Mouse (Mus musculus) layer of hippocampus, adult 8-10 months (tissue): ENCODE data around the gene Tas2r119. TPM values are rescaled to one million over a fixed set of nuclear protein-coding genes. Genes with fewer than 3 reads are reported as not detected.
"Not testable (repeated sequence)": the region's sequence is repeated elsewhere in the genome, so short reads cannot be mapped to it uniquely, and the experiment has no call there.

ENCODE experiments used
- DNase-seq, 2 experiments: peaks; one replicate each; pipeline ENCODE4 v3.0.0; 2022; ENCODE audit warnings: low spot score in 2 of 2
- total RNA-seq, 4 experiments: library from RNA; stranded (reverse); gene quantifications; 2 replicates each; pipeline ENCODE4 v1.2.4; 2022

Gene Tas2r119
- not detected for total RNA-seq

DNA sequence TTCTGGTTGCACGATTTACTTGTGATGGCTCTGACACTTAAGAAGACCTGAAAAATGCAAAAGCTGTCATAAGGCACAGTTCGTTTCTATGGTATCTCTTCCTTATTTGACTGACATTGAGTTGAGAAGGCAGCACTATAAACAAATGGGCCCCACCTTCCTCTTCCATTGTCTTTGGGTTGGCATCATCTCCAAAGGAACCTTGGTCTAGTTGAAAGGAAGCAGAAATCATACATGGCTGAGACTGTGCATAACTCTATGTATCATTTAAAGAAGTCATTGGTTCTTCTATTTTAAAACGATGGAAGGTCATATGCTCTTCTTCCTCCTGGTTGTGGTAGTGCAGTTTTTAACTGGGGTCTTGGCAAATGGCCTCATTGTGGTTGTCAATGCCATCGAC lies at the start of gene Tas2r119:
TSS of gene Tas2r119 (plus strand) at position 301 of the 400 bp plus-strand sequence.
- DNase-seq: no peak

DNA sequence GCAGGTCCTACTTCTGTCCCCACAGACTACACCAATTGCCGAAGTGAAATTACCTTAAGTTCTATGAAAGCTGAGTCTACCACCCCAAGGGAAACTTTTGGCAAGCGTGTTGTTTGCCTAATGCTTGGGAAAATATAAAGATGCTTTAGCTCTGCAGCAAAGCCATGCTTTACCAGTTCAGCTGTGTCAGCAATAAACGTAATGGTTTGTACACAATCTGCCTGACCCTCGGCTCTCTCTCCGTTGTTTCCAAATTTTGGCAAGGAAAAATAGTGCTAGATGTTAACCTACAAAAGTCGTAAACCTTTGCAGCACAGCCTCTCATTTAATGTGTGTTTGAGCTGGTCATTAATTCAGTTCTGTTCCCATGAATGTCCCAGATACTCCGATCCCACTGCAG lies 44.8 kb upstream of the Tas2r119 start:
- no peak for DNase-seq

GRCm38 (mm10) chr15:32141657-32142056 lies 35.4 kb upstream of the Tas2r119 start:
- no peak for DNase-seq

GRCm38 (mm10) chr15:32144269-32144668 lies 32.8 kb upstream of the Tas2r119 start:
- no peak for DNase-seq

DNA sequence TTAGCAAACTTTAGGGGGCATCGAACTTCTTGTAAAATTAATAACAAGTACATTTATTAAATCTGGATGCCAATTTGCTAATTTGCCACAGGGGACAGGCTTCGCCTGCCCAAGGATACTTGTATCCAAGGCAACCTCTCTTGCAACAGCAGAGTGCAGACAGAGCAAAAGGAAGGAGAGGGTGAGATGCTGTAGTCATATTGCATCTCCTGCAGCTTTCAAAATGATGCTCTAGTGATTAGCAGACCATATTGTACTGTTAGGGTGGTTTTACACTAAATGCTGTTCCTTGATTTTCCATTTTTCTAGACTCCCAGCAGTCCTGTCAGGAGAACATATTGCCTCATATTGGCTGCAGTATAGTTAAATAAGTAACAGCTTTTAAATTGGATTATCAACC lies 23.7 kb upstream of the Tas2r119 start:
- no peak for DNase-seq

DNA sequence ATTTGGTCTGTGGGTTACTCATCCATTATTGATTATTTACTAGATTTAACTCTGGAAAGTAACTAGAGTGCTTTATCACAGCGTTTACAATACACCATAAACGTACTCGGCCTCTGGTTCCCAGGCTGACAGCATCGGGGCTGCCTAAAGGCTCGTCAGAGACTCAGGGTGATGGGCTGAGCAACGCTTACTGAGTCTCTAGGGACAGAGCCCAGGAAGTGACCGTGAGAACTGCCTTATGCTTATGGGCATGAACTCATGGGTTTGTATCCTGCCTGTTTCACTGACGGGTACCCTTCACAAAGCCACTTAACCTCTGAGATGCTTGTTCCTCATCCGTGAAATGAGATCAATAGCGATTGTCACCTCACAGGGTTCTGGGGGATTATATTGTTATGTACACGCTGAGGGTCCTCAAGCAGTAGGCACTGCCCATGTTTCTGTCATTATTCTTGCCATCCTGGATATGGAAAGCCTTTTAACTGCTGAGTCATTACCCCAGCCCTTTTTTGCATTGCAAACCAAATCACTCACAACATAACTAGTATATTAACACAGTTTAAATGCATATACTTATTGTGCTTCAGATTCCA lies 23.1 kb upstream of the Tas2r119 start:
- DNase-seq: no peak

DNA sequence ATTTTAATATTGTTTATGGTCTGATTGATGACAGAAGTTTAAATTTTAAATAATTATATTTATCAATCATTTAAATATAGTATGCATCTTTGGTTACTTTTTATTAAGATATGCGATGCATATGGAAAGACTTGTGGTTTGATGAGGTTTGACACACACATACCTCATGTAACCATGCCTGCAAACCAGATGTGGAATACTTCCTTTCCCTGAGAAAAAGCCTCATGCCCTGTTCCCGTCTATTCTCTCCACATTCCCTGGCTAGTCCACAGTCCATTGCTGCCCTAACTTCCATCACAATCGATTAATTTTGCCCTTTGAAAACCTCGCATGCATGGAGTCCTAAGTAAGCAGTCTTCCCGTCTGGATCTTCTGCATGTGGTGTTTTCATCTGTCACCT lies 21.0 kb upstream of the Tas2r119 start:
- DNase-seq: no peak

GRCm38 (mm10) chr15:32160281-32160680 lies 16.8 kb upstream of the Tas2r119 start:
- DNase-seq: no peak

GRCm38 (mm10) chr15:32171764-32172163 lies 5.3 kb upstream of the Tas2r119 start:
- DNase-seq: no peak

GRCm38 (mm10) chr15:32172175-32172987 lies 4.7 kb upstream of the Tas2r119 start:
- DNase-seq: no peak

DNA sequence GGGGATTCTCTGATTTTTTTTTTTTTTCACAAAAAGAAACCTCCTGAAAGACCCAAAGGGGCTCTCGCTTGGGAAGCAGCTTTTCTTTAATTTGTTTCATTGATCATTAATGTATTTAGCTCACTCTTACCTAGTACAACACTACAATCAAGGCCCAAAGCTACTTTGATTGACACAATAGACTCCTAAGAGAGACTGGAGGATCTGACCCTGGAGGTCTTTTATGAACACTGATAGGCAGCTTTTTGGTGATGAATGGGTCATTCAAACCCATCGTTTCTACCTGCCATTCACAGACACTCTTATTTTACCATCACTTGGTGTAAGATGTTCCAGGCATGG lies 4.1 kb upstream of the Tas2r119 start:
- no peak for DNase-seq

DNA sequence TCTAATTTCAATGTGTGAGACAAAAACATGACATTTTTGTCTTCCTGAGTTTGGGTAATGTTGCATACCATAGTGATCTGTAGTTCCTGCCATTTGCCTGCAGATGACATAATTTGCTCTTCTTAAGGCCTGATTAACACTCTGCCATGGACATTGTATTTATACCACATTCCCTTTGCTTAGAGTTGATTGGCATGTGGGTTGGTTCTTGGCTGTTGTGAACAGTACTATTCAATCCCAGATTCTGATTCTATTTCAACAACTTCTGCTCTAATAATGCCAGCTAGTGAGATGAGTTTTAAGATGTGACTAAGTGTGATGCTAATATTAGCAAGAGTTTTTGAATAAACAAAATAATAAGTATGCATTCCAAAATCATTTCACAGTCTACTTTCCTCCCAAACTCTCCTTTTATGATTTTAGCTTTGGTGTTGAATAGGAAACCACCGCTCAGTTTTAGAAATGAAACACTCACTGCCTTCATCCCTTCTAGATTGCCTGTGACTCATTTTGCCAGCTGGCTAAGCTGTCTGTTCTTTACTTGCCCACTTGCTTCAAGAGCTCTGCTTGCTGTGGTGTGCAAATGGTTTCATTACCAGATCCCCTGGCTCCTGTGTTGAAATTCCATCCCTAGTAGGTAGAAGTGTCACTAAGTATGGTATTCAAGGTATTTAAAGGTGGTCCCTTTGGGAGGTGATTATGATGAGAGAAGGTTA lies 3.1 kb downstream of the Tas2r119 start:
- DNase-seq: peak; percentile 62 to 69

- DNase-seq: no peak
Measured at GRCm38 (mm10) chr15:32182026-32182425, 4.9 kb downstream of the Tas2r119 start.

DNA sequence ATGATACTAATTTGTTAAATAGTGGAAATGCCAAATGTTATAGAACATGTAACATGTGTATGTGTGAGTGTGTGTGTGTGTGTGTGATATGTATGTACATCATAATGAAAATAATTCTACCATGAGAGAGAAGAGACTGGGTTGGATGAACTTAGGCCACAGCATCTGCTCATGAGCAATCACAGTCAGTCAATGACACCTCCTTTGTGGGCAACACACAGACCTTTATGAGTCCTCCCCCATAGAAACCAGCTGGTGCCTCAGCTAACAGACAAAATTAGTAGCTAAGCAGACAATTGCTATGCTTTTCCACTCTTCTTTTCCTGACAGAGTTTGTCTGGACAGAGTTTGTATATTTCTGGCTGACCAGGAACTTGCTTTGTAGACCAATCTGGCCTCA lies 7.9 kb downstream of the Tas2r119 start:
- no peak for DNase-seq

DNA sequence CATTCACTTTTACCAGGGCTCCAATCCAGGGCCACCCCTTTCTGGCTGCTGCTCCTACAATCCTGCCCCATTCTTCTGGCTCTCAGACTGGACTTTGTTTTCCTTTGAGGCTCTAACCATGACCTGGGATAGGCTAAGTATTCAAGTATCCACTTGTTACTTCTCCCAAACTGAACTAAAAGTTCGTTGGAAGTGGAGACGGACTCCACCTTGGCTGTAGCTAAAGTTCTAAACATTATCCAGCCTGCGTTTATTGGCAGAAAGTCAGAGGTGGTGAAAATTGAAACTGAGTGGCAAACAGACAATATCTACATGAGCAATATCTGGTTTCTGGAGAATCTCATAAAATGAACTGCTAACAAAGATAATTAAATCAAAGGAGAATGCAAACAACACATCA lies 12.8 kb downstream of the Tas2r119 start:
- no peak for DNase-seq

GRCm38 (mm10) chr15:32190436-32190835 lies 13.3 kb downstream of the Tas2r119 start:
- DNase-seq: no peak

DNA sequence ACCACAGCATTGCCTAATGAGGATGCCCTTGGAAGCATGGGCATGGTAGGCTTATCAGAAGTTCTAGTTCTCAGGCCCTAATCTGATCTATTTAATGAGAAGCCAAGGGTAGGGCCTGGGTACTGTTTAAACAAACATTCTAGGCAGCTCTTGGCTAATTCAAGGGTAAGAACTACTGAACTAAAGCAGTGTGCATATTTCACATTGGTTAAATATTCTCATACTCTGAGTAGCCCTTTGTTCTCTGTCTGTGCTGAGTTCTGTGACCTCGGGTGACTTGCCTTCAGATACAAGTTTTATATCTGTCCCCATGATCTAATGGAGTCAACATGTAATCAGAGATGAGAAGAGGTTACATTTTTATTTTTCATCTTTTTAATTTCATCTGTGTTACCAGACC lies 15.9 kb downstream of the Tas2r119 start:
- DNase-seq: no peak

- no peak for DNase-seq
Measured at GRCm38 (mm10) chr15:32198076-32198475, 21.0 kb downstream of the Tas2r119 start.

DNA sequence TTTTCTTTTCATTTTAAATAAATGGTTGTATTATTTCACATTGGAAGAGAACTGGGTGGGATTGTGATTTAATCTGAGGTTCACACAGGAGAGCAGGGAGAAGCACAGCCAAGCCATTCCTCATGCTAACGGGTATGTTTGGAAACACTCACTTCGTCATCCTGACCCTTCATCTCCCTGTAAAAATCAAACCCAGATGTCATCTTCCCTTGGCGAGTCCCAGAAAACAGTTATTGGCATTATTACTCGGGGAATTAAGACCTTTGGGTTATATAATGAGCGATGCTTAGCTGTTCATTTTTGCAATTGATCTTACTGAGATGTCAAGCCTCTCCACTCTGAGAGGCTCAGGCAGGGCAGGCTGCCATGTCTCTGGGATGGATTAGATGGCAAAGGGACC lies 21.5 kb downstream of the Tas2r119 start:
- DNase-seq: no peak

- DNase-seq: no peak
Measured at GRCm38 (mm10) chr15:32203242-32203641, 26.2 kb downstream of the Tas2r119 start.

- peak; percentile 24 to 26 for DNase-seq
Measured at GRCm38 (mm10) chr15:32204908-32205307, 27.8 kb downstream of the Tas2r119 start.

DNA sequence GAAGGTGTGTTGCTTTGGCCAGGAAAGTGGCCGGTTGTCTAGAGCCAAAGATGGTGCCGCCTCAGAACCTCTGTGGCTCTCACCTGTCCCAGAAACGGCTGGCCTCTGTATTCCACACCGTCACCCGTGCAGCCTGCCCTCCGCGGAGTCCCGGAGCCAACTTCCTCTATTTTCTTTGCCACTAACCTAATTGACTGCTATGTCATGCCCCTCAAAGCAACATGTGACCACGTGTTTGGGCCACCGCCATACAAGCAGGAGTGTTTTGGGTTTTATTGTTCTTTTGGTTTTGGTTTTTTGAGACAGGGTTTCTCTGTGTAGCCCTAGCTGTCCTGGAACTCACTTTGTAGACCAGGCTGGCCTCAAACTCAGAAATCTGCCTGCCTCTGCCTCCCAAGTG lies 37.6 kb downstream of the Tas2r119 start:
- not testable (repeated sequence) for DNase-seq

GRCm38 (mm10) chr15:32223028-32223427 lies 45.9 kb downstream of the Tas2r119 start:
- no peak for DNase-seq
